Mouse (Mus musculus) embryo, embryonic 11 days (tissue): Measurements from ENCODE around the gene Zfp568.

Experiments
- DNase-seq: peaks from one replicate; pipeline ENCODE4 v3.0.0-alpha.2; 2015

Gene Zfp568

GRCm38 (mm10) chr7:29992698-29993097 is 8.9 kb downstream of the Zfp568 start:
- DNase-seq, result no peak

GRCm38 (mm10) chr7:29993340-29993739 is 9.6 kb downstream of the Zfp568 start:
- no peak for DNase-seq

DNA sequence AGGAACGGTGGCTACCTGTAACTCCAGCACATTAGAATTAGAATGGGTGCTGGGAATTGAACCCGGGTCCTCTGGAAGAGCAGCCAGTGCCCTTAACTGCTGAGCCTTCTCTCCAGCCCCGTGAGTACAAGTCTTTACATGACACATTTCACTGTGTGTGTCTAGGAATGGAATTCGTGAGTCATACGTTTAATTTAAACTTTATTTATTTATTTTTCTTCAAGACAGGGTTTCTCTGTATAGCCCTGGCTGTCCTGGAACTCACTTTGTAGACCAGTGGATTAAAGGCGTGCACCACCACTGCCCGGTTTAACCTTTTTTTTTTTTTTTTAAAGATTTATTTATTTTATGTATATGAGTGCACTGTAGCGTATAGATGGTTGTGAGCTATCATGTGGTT is 11.4 kb downstream of the Zfp568 start:
- no peak for DNase-seq

DNA sequence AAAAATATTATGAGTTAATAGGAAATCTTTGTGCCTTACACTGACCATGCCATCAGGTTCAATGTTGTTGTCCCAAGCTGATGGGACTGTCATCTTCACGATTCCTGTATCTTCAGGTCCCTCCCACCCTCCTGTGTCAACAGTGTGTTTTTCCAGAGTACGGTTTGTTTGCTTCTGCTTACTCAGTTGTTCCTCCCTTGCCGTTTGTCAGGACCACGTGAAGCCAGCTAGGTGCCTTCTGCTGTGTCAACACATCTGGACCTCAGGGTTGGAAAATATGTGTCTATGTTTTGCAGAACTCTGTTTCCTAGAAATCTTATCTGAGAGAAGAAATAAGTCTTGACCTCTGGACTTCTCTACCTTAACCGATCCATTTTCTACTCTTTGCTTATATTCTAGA is 16.8 kb downstream of the Zfp568 start:
- DNase-seq, result no peak

- DNase-seq, result no peak
Observed at GRCm38 (mm10) chr7:30007601-30008000, 23.8 kb downstream of the Zfp568 start.

DNA sequence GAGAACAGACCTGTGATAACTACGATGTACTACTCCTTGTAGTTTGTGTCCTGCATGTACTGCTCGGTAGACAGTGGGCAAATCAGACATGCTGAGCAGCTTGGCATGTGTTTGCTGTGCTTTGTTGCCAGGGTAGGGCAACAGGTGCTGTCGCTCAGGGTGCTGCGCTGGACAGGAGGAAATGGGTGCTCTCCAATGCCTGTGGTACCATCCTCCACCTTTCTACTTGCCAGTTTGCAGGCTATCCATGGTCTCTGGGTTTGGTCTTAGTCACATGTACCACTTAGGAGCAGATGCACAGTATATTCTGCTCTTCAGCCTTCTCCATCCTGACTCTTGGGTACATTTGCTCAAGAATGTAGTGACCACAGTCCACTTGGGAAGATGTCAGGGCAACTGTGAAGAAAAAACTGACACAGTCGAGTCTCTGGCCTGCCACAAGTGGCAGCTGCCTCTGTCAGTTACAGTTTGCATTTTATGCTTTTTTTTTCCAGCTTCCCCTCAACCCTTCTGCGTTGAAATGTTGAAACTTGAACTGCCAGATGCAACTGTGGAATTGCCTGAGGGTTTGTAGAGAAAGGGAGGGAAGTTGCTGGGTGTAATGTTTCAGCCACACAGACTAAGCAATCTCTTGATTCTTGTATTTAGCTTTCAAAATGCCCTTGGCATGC is 24.4 kb downstream of the Zfp568 start:
- DNase-seq, result peak; percentile 41

- peak; percentile 32 for DNase-seq
Observed at GRCm38 (mm10) chr7:30009321-30010085, 25.7 kb downstream of the Zfp568 start.

GRCm38 (mm10) chr7:30010551-30011195 is 26.9 kb downstream of the Zfp568 start:
- no peak for DNase-seq

DNA sequence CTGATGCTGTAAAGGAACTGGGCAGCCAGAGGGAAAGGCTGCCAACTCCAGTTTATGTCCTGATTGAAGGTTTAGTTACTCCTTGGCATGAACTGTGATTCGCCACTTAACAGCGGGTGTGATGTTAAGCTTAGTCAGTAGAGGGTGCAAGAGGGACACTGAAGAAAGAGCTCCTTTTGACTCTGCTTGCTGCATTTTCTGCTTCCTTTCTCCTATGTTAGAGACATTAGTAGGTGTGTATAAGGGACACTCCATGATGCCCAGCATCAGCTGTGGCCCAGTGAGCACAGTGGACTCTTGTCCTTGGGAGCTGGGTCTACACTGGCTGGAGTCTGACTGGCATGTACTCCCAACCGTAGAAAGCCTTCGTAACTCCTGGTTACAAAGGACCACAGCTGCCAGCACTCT is 29.2 kb downstream of the Zfp568 start:
- DNase-seq, result peak; percentile 61

DNA sequence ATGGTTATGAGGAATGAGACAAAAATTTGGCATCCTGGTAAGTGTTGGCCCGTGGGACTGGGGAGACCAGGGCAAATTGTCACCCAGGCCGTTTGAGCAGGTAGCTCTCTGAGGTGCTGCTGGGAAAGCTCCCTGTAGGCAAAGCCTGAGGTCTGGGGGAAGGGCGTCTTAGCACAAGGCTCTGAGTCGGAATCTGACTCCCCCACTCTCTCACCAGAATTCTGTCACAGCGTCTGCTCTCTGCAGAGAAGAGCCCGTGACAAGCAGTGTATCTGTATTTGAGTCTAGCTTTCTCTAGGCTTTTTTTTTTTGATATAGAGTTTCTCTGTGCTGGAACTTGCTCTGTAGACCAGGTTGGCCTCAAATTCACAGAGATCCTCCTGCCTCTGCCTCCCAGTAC is 33.5 kb downstream of the Zfp568 start:
- DNase-seq, result no peak

- no peak for DNase-seq
Observed at GRCm38 (mm10) chr7:30019543-30019942, 35.8 kb downstream of the Zfp568 start.

GRCm38 (mm10) chr7:30023324-30023723 is 39.6 kb downstream of the Zfp568 start:
- DNase-seq, result no peak

DNA sequence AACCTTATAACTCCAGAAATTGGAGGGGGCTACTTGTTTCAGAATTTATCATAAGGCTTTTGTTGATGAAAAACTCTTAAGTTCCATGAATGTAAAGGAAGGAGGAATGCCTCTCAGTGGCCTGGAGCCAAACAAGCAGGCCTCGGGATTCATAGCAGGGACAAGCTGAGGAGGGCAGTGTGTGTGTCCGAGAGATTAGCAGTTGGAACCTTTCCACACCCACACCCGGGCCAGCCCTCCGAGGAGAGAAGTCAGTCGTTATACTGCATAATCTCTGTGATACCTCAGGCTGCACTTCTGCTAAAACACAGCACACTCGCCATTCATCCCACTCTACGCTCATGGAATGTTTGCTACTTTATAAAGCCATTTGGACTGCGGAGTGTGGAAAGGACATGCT is 40.0 kb downstream of the Zfp568 start:
- no peak for DNase-seq

GRCm38 (mm10) chr7:30025358-30025757 is 41.6 kb downstream of the Zfp568 start:
- DNase-seq, result peak; percentile 17

- DNase-seq, result no peak
Observed at GRCm38 (mm10) chr7:30027331-30027730, 43.6 kb downstream of the Zfp568 start.

DNA sequence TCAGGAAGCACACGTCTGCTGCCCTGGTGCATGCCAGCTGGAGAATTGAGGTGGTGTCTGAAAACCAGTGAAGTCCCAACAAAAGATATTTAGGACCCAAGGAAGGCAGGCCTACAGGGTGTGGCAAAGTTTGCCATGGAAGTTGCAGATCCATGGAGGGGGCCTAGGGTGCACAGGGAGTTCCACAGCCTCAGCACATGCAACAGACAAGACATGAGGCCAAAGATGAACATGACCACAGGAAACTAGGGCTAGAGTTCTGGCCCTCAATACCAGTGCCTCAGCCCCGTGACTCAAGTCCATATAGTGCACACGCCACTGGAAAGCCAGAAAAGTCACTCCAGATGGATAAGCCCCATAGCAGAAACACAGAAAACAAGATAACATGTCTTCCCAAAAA is 44.8 kb downstream of the Zfp568 start:
- no peak for DNase-seq

GRCm38 (mm10) chr7:30030677-30031076 is 46.9 kb downstream of the Zfp568 start:
- no peak for DNase-seq

GRCm38 (mm10) chr7:30031379-30031778 is 47.6 kb downstream of the Zfp568 start:
- no peak for DNase-seq

GRCm38 (mm10) chr7:30034331-30034730 is 50.6 kb downstream of the Zfp568 start:
- DNase-seq, result no peak

DNA sequence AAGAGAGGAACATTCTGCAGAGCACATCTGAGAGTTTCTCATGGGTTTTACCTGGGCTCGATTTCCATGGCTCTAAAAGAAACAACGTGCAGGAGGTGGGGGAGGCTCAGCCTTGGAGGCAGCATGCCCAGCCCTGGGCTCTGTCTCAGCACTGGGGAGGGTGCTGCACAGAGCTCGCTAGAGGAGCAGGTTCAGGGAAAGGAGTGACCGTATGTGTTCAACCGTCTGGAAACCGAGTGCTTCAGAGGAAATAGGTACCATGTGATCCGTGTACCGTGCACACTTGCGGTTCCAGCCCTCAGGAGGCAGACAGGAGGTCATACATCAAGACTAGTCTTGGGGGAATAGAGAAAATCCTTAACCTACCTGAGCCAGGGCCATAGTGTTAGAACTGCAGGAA is 60.6 kb downstream of the Zfp568 start:
- no peak for DNase-seq

- DNase-seq, result no peak
Observed at GRCm38 (mm10) chr7:30048126-30048525, 64.4 kb downstream of the Zfp568 start.

DNA sequence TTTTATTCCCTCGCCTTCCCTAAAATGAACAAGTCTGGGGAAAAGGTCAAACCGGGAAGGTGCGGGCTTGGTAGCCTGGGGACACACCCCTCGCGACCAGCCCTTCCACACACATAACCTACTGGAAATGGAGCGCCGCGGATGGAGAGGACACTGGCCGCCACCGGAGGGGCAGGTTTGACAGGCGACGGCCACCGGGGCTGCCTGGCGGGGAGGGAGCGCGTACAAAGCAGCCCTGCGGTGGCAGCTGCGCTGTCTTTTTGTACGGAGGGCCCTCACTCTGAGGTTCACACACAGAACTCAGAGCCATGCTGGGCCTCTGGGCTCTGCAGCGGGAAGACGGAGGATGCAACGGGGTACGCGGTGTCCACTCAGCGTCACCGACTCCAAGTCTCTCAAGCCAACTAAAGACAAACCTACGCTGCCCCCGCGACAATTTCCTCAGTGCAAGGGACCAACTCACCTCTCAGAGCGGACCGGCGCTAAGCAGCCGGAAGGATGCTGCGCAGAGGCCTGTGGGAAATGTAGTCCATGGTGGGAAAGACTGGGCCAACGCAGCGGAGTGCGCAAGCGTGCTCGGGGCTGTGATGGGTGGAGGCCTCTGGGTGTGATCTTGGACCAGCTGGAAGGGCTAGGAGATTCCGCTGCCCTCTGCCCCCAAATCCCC is 67.3 kb downstream of the Zfp568 start, which contains the start of gene Zfp14:
Gene Zfp14, minus strand, starts transcription at position 499 of the 667 bp plus-strand sequence.
- DNase-seq, result peak; percentile 95

DNA sequence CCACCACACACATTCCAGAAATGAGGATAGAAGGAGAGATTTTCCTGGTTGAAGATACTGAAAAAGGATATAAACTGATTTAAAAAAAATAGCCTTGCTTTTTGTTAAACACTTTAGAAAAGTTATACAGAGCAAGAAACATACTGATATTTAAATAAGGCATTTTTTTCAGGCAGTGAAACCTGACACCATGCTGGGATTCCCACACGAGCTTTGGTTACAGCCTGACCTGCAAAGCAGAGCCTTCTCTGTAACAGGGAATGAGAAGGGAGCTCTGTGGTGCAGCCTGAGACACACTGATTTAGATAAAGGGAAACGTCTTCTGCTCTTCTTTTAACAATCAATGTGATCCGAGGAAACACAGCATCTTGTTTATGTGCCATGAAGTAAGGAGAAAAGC is 69.8 kb downstream of the Zfp568 start:
- peak; percentile 45 for DNase-seq
